Mouse (Mus musculus) forebrain, embryonic 11.5 days (tissue): ENCODE data around the gene 1700029I15Rik. TPM values are rescaled to one million over a fixed set of nuclear protein-coding genes. Genes with fewer than 3 reads are reported as not detected.
A peak's percentile ranks its signal among the peaks of the same experiment; 100 is the strongest.

Experiments used
- ATAC-seq: fragments of 200-750 bp; cut with Nextera tagmentation; replicated peaks from 2 replicates; pipeline ENCODE4 v1.8.0; 2017; ENCODE audit warnings: moderate TSS enrichment; ENCODE audit not compliant: low FRiP score
- DNase-seq: peaks from one replicate; pipeline ENCODE4 v3.0.0-alpha.2; 2017; ENCODE audit warnings: low spot score
- H3K27ac ChIP-seq: fragments of 300-500 bp; sonication (generic); 2 replicates; pipeline ENCODE4 v1.5.1; 2014; ENCODE audit warnings: low read depth, low read length
- H3K27me3 ChIP-seq: fragments of 300-500 bp; sonication (generic); 2 replicates; pipeline ENCODE4 v1.6.1; 2014; ENCODE audit warnings: mild to moderate bottlenecking, low read length, mixed read lengths; ENCODE audit not compliant: control insufficient read depth, insufficient read depth
- H3K36me3 ChIP-seq: fragments of 300-500 bp; sonication (generic); 2 replicates; pipeline ENCODE4 v1.6.1; 2014; ENCODE audit warnings: mild to moderate bottlenecking, low read length, moderate library complexity, mixed read lengths; ENCODE audit not compliant: control insufficient read depth, insufficient read depth
- H3K4me1 ChIP-seq: fragments of 300-500 bp; sonication (generic); replicated peaks from 2 replicates; pipeline ENCODE4 v1.6.1; 2014; ENCODE audit warnings: low read length, mixed read lengths; ENCODE audit not compliant: control insufficient read depth, insufficient read depth
- H3K4me2 ChIP-seq: fragments of 300-500 bp; sonication (generic); 2 replicates; pipeline ENCODE4 v1.6.1; 2014; ENCODE audit warnings: low read depth, mild to moderate bottlenecking, low read length, moderate library complexity, mixed read lengths; ENCODE audit not compliant: severe bottlenecking
- H3K4me3 ChIP-seq: fragments of 300-500 bp; sonication (generic); 2 replicates; pipeline ENCODE4 v1.5.1; 2014; ENCODE audit warnings: low read depth, low read length
- H3K9ac ChIP-seq: fragments of 300-500 bp; sonication (generic); 2 replicates; pipeline ENCODE4 v1.6.1; 2014; ENCODE audit warnings: low read length
- H3K9me3 ChIP-seq: fragments of 300-500 bp; sonication (generic); 2 replicates; pipeline ENCODE4 v1.6.1; 2016; ENCODE audit warnings: low read length, mixed read lengths; ENCODE audit not compliant: control insufficient read depth
- WGBS: fragments of 180-500 bp; shearing (Covaris S2); extraction: QIAGEN DNeasy Blood & Tissue Kit; methylation state at CpG from one replicate; pipeline ENCODE4 v1.1.7; 2014; 5-methylcytosine and 5-hydroxymethylcytosine counted together
- polyA plus RNA-seq: library from polyadenylated mRNA; unstranded; fragments of >200 nt; fragmentation: Nextera tagmentation; extraction: Ambion mirVana; gene quantifications from 2 replicates; pipeline ENCODE4 v1.2.1, GENCODE M21; 2014

The 1700029I15Rik gene
- polyA plus RNA-seq, 1 experiment from 2014 or later: 3.6 TPM

- H3K9ac ChIP-seq: no peak overlapping the region
- no peaks in the 10 kb centered on the region for H3K27me3 ChIP-seq
- peaks cover 6% of the 10 kb centered on the region; the same call in 1 of the 2 replicates for H3K4me1 ChIP-seq
- no peaks in the 10 kb centered on the region; the same call in 1 of the 2 replicates for H3K36me3 ChIP-seq
- H3K27ac ChIP-seq: no peak overlapping the region
- WGBS: 83% methylated on average over 6 of the region's 6 CpGs
- H3K4me2 ChIP-seq: no peak overlapping the region
- no peaks in the 10 kb centered on the region for H3K9me3 ChIP-seq
- no peak overlapping the region for H3K4me3 ChIP-seq
- ATAC-seq (no peak), DNase-seq (no peak)
Measured at GRCm38 (mm10) chr2:92404737-92405136, 22.4 kb downstream of the 1700029I15Rik start.

GRCm38 (mm10) chr2:92405687-92406086, 23.3 kb downstream of the 1700029I15Rik start:
- 97% methylated on average over 7 of the region's 7 CpGs for WGBS
- peaks cover 2% of the 10 kb centered on the region; the same call in 1 of the 2 replicates for H3K4me1 ChIP-seq
- H3K4me2 ChIP-seq: no peak overlapping the region
- H3K27ac ChIP-seq: no peak overlapping the region
- no peaks in the 10 kb centered on the region; the same call in 1 of the 2 replicates for H3K36me3 ChIP-seq
- H3K9me3 ChIP-seq: no peaks in the 10 kb centered on the region
- no peaks in the 10 kb centered on the region for H3K27me3 ChIP-seq
- no peak overlapping the region for H3K4me3 ChIP-seq
- H3K9ac ChIP-seq: no peak overlapping the region
- DNase-seq (no peak), ATAC-seq (no peak)

GRCm38 (mm10) chr2:92408309-92409045, 26.1 kb downstream of the 1700029I15Rik start:
- Histone ChIP-seq H3K4me1 (no peaks in the 10 kb centered on the region), H3K9me3 (no peaks in the 10 kb centered on the region), H3K27ac (no peak overlapping the region), H3K4me3 (no peak overlapping the region), H3K9ac (no peak overlapping the region), H3K4me2 (no peak overlapping the region), H3K36me3 (peaks cover 7% of the 10 kb centered on the region; the same call in 1 of the 2 replicates), H3K27me3 (no peaks in the 10 kb centered on the region)
- 91% methylated on average over 18 of the region's 18 CpGs for WGBS
- DNase-seq (no peak), ATAC-seq (no peak)

- 97% methylated on average over 10 of the region's 10 CpGs for WGBS
- ATAC-seq: no peak
- no peak overlapping the region for H3K4me3 ChIP-seq
Measured at GRCm38 (mm10) chr2:92411705-92412104, 29.4 kb downstream of the 1700029I15Rik start.

GRCm38 (mm10) chr2:92421723-92422387, 39.5 kb downstream of the 1700029I15Rik start:
- ATAC-seq (no peak), DNase-seq (no peak)
- H3K4me3 ChIP-seq: no peak overlapping the region
- WGBS: 92% methylated on average over 7 of the region's 7 CpGs
- peaks cover 5% of the 10 kb centered on the region; the same call in 1 of the 2 replicates for H3K36me3 ChIP-seq
- no peaks in the 10 kb centered on the region for H3K9me3 ChIP-seq
- no peaks in the 10 kb centered on the region for H3K27me3 ChIP-seq
- peaks cover 16% of the 10 kb centered on the region for H3K4me1 ChIP-seq
- H3K27ac ChIP-seq: no peak overlapping the region
- no peak overlapping the region for H3K4me2 ChIP-seq
- no peak overlapping the region for H3K9ac ChIP-seq

More at GRCm38 (mm10) chr2:92411705-92412104, 29.4 kb downstream of the 1700029I15Rik start:
- H3K4me1 ChIP-seq: no peaks in the 10 kb centered on the region
- no peak overlapping the region for H3K4me2 ChIP-seq
- H3K9me3 ChIP-seq: no peaks in the 10 kb centered on the region
- H3K36me3 ChIP-seq: peaks cover 15% of the 10 kb centered on the region; the same call in 1 of the 2 replicates
- no peak for DNase-seq
- H3K27me3 ChIP-seq: no peaks in the 10 kb centered on the region
- no peak overlapping the region for H3K9ac ChIP-seq
- H3K27ac ChIP-seq: no peak overlapping the region

GRCm38 (mm10) chr2:92422388-92423135, 40.2 kb downstream of the 1700029I15Rik start:
- Histone ChIP-seq H3K4me2 (no peak overlapping the region), H3K9me3 (no peaks in the 10 kb centered on the region), H3K9ac (no peak overlapping the region), H3K4me1 (peaks cover 16% of the 10 kb centered on the region), H3K27me3 (no peaks in the 10 kb centered on the region), H3K36me3 (peaks cover 5% of the 10 kb centered on the region; the same call in 1 of the 2 replicates), H3K4me3 (no peak overlapping the region), H3K27ac (no peak overlapping the region)
- no peak for DNase-seq
- WGBS: 80% methylated on average over 10 of the region's 10 CpGs
- no peak for ATAC-seq

GRCm38 (mm10) chr2:92423156-92423555, 40.8 kb downstream of the 1700029I15Rik start:
- ATAC-seq (no peak), DNase-seq (no peak)
- no peaks in the 10 kb centered on the region for H3K27me3 ChIP-seq
- peaks cover 16% of the 10 kb centered on the region for H3K4me1 ChIP-seq
- no peak overlapping the region for H3K9ac ChIP-seq
- H3K9me3 ChIP-seq: no peaks in the 10 kb centered on the region
- H3K27ac ChIP-seq: no peak overlapping the region
- no peak overlapping the region for H3K4me3 ChIP-seq
- peaks cover 5% of the 10 kb centered on the region; the same call in 1 of the 2 replicates for H3K36me3 ChIP-seq
- 91% methylated on average over 9 of the region's 9 CpGs for WGBS
- H3K4me2 ChIP-seq: no peak overlapping the region

- Histone ChIP-seq H3K4me2 (no peak overlapping the region), H3K9ac (no peak overlapping the region; the same call in 1 of the 2 replicates)
Measured at GRCm38 (mm10) chr2:92423702-92424461, 41.5 kb downstream of the 1700029I15Rik start.

More at GRCm38 (mm10) chr2:92423702-92424461, 41.5 kb downstream of the 1700029I15Rik start:
- ATAC-seq: no peak
- Histone ChIP-seq H3K36me3 (peaks cover 5% of the 10 kb centered on the region; the same call in 1 of the 2 replicates), H3K27me3 (no peaks in the 10 kb centered on the region), H3K4me3 (no peak overlapping the region), H3K9me3 (no peaks in the 10 kb centered on the region), H3K27ac (peak overlapping the region; percentile 89), H3K4me1 (peaks cover 16% of the 10 kb centered on the region)
- WGBS: 84% methylated on average over 9 of the region's 9 CpGs
- DNase-seq: no peak
